Mouse (Mus musculus) cortical plate, adult 2 months (tissue): ENCODE measurements around the gene Elmo3.

ENCODE experiments used
- CTCF ChIP-seq: fragments of 200-500 bp; IDR thresholded peaks from 2 replicates; pipeline ENCODE4 v1.5.1; 2011; ENCODE audit warnings: mild to moderate bottlenecking, control low read depth, low read length; ENCODE audit not compliant: insufficient read depth; ENCODE audit errors: extremely low read depth
- POLR2A ChIP-seq: fragments of 200-500 bp; IDR thresholded peaks from 2 replicates; pipeline ENCODE4 v1.6.1; 2011; ENCODE audit warnings: mild to moderate bottlenecking, low read length, control low read depth; ENCODE audit not compliant: insufficient read depth; ENCODE audit errors: extremely low read depth

DNA sequence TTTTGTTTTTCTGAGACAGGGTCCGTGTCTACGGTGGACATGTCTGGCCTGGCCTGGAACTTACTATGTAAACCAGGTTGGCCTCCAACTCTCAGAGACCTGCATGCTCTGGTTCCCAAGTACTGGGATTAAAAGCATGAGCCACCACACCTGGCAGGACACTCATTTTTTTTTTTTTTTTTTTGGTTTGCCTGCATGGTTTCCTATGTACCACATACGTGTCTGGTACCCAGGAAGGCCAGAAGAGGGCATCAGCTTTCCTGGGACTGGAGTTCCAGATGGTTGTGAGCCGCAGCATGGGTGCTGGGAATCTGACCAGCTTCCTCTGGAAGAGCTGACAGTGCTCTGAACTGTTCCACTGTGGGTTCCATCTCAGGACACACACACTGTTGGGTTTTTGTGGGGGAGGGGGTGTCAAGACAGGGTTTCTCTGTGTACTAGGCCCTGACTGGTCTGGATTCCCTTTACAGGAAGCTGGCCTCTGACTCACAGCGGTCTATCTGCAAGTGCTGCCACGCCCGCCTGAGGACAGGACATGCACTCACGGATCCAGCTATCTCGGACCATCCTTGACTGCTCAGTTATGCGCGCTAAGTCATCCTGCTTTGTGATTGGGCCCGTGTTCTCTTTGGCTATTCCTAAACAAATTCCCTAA lies 43.9 kb upstream of the Elmo3 start:
- TF ChIP-seq CTCF = no peak
- no peak for TF ChIP-seq POLR2A
